Mouse (Mus musculus) hindbrain, embryonic 16.5 days (tissue): ENCODE results near the gene Tspyl3. TPM values are rescaled to one million over a fixed set of nuclear protein-coding genes. Genes with fewer than 3 reads are reported as not detected.

Experiments
- ATAC-seq: fragments of 200-750 bp; cut with Nextera tagmentation; 2 replicates; pipeline ENCODE4 v1.8.0; 2017; ENCODE audit warnings: moderate TSS enrichment, moderate library complexity
- H3K27ac ChIP-seq: fragments of 300-500 bp; sonication (generic); 2 replicates; pipeline ENCODE4 v1.5.1; 2014; ENCODE audit warnings: low read depth, mild to moderate bottlenecking, control low read depth, low read length, moderate library complexity
- H3K27me3 ChIP-seq: fragments of 300-500 bp; sonication (generic); replicated peaks from 2 replicates; pipeline ENCODE4 v1.6.1; 2014; ENCODE audit warnings: low read length; ENCODE audit not compliant: control insufficient read depth, insufficient read depth
- H3K36me3 ChIP-seq: fragments of 300-500 bp; sonication (generic); 2 replicates; pipeline ENCODE4 v1.6.1; 2014; ENCODE audit warnings: mild to moderate bottlenecking, low read length, moderate library complexity, mixed read lengths; ENCODE audit not compliant: control insufficient read depth, insufficient read depth
- H3K4me1 ChIP-seq: fragments of 300-500 bp; sonication (generic); 2 replicates; pipeline ENCODE4 v1.6.1; 2014; ENCODE audit warnings: low read depth, low read length; ENCODE audit not compliant: control insufficient read depth, insufficient read depth
- H3K4me2 ChIP-seq: fragments of 300-500 bp; sonication (generic); 2 replicates; pipeline ENCODE4 v1.6.1; 2014; ENCODE audit warnings: mild to moderate bottlenecking, low read length, control low read depth, moderate library complexity
- H3K4me3 ChIP-seq: fragments of 300-500 bp; sonication (generic); 2 replicates; pipeline ENCODE4 v1.5.1; 2014; ENCODE audit warnings: mild to moderate bottlenecking, low read length, control low read depth, moderate library complexity
- H3K9ac ChIP-seq: fragments of 300-500 bp; sonication (generic); 2 replicates; pipeline ENCODE4 v1.6.1; 2014; ENCODE audit warnings: low read depth, mild to moderate bottlenecking, control low read depth, low read length, moderate library complexity
- H3K9me3 ChIP-seq: fragments of 300-500 bp; sonication (generic); 2 replicates; pipeline ENCODE4 v1.6.1; 2014; ENCODE audit warnings: mild to moderate bottlenecking, low read length, moderate library complexity; ENCODE audit not compliant: control insufficient read depth
- WGBS: fragments of 180-500 bp; shearing (Covaris S2); extraction: QIAGEN DNeasy Blood & Tissue Kit; methylation state at CpG from one replicate; pipeline ENCODE4 v1.1.7; 2014; 5-methylcytosine and 5-hydroxymethylcytosine counted together
- polyA plus RNA-seq: library from polyadenylated mRNA; unstranded; fragments of >200 nt; fragmentation: Nextera tagmentation; extraction: Ambion mirVana; gene quantifications from 2 replicates; pipeline ENCODE4 v1.2.1, GENCODE M21; 2015

Tspyl3 gene
- polyA plus RNA-seq, 1 experiment from 2014 or later, result 51.8 TPM

DNA sequence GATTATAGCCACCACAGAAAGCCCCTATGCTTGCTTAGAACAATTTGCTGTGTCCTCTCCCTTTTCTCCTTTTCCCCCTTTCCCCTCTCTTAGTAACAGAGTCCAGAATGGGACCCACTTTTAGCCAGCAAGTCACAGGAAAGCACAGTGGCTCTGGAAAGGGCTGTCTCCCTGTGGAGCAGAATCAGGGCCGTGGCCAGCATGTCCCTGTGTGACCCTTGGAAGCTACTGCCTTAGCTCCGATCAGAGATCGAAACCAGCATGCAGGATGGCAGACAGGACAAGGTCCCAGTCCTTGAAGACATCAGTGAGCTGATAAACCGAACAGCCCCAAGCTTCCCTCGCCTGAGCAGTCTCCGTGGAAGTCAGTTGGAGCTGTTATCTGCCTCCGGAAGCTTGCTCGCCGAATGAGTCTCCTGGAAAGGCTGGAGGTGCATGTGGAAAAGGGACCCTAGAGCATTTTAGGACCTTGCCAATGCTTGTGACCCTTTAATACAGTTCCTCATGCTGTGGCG, 7.4 kb downstream of the Tspyl3 start:
- no peaks in the 10 kb centered on the region for H3K27me3 ChIP-seq
- WGBS, result 83% methylated on average over 10 of the region's 10 CpGs
- no peak for ATAC-seq

DNA sequence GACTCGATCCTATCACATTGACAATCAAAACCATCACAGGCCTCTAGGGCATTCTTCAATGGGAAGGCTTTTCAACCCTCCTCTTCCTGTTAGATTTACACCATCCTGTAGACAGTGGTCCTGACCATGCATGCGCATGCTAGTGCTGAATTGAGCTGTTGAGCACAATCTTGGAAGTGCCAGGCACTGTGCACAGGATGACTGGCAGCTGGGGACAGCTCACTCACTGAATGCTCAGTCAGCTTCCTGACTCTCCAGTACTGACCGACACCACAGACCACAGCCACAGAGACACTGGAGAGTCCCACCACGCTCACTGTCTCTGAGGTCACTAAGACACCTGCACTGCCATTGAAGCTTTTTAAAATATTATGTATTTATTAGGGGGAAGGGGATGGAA, 9.8 kb downstream of the Tspyl3 start:
- no peaks in the 10 kb centered on the region for H3K27me3 ChIP-seq
- no peak overlapping the region for H3K4me3 ChIP-seq
- ATAC-seq, result no peak
- H3K9ac ChIP-seq, result no peak overlapping the region
- WGBS, result 88% methylated on average over 4 of the region's 4 CpGs
- no peaks in the 10 kb centered on the region for H3K4me1 ChIP-seq
- H3K9me3 ChIP-seq, result no peaks in the 10 kb centered on the region
- H3K4me2 ChIP-seq, result no peak overlapping the region
- H3K36me3 ChIP-seq, result peaks cover 3% of the 10 kb centered on the region; the same call in 1 of the 2 replicates
- H3K27ac ChIP-seq, result no peak overlapping the region

More for the DNA sequence above, 7.4 kb downstream of the Tspyl3 start:
- no peaks in the 10 kb centered on the region for H3K4me1 ChIP-seq
- no peak overlapping the region for H3K9ac ChIP-seq
- H3K4me2 ChIP-seq, result no peak overlapping the region
- peaks cover 11% of the 10 kb centered on the region; the same call in 1 of the 2 replicates for H3K36me3 ChIP-seq
- H3K27ac ChIP-seq, result no peak overlapping the region
- H3K4me3 ChIP-seq, result no peak overlapping the region
- H3K9me3 ChIP-seq, result no peaks in the 10 kb centered on the region

GRCm38 (mm10) chr2:153214771-153215259, 10.4 kb downstream of the Tspyl3 start:
- Histone ChIP-seq H3K36me3 (no peaks in the 10 kb centered on the region; the same call in 1 of the 2 replicates), H3K27ac (no peak overlapping the region), H3K4me3 (no peak overlapping the region), H3K9ac (no peak overlapping the region), H3K4me2 (no peak overlapping the region), H3K4me1 (no peaks in the 10 kb centered on the region), H3K9me3 (no peaks in the 10 kb centered on the region), H3K27me3 (no peaks in the 10 kb centered on the region)
- WGBS, result 89% methylated on average over 6 of the region's 6 CpGs
- no peak for ATAC-seq

- no peaks in the 10 kb centered on the region for H3K27me3 ChIP-seq
- H3K4me1 ChIP-seq, result no peaks in the 10 kb centered on the region
- no peaks in the 10 kb centered on the region for H3K9me3 ChIP-seq
- H3K9ac ChIP-seq, result no peak overlapping the region
- ATAC-seq, result no peak
- no peak overlapping the region for H3K4me2 ChIP-seq
- peaks cover 9% of the 10 kb centered on the region for H3K36me3 ChIP-seq
- H3K4me3 ChIP-seq, result no peak overlapping the region
- 92% methylated on average over 4 of the region's 4 CpGs for WGBS
- no peak overlapping the region for H3K27ac ChIP-seq
These were observed 11.9 kb downstream of the Tspyl3 start for GRCm38 (mm10) chr2:153213351-153213750.

- no peak overlapping the region for H3K27ac ChIP-seq
- no peak for ATAC-seq
- no peak overlapping the region for H3K9ac ChIP-seq
- no peak overlapping the region for H3K4me3 ChIP-seq
- WGBS, result 93% methylated on average over 5 of the region's 5 CpGs
- H3K27me3 ChIP-seq, result no peaks in the 10 kb centered on the region
- H3K4me2 ChIP-seq, result no peak overlapping the region
- H3K9me3 ChIP-seq, result no peaks in the 10 kb centered on the region
- H3K4me1 ChIP-seq, result no peaks in the 10 kb centered on the region
- H3K36me3 ChIP-seq, result peaks cover 14% of the 10 kb centered on the region
These were observed 13.8 kb downstream of the Tspyl3 start for GRCm38 (mm10) chr2:153211451-153211850.

DNA sequence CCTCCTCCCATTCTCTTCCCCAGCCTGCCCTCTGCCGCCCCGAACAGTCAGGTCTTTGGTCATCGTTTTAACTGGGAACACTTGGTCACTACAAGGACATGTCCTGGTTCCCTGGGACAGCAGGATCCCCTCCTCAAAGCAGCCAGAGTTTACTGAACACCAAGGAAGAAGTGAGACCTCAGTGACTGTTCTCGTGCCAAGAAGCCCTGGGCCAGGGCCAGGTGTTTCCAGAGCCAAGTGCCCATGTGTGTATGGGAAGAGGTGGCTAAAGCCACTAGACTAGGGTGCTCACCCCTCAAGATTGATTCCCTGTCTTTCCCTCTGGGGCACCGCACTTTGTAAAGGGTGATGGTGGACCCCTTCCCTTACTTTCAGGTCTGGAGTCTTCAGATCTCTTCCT, 16.0 kb downstream of the Tspyl3 start:
- no peaks in the 10 kb centered on the region for H3K27me3 ChIP-seq
- no peak overlapping the region for H3K9ac ChIP-seq
- peaks cover 28% of the 10 kb centered on the region for H3K36me3 ChIP-seq
- no peak overlapping the region for H3K4me2 ChIP-seq
- no peak overlapping the region for H3K27ac ChIP-seq
- 88% methylated on average over 5 of the region's 5 CpGs for WGBS
- no peak for ATAC-seq
- H3K4me3 ChIP-seq, result no peak overlapping the region
- no peaks in the 10 kb centered on the region for H3K9me3 ChIP-seq
- no peaks in the 10 kb centered on the region for H3K4me1 ChIP-seq

DNA sequence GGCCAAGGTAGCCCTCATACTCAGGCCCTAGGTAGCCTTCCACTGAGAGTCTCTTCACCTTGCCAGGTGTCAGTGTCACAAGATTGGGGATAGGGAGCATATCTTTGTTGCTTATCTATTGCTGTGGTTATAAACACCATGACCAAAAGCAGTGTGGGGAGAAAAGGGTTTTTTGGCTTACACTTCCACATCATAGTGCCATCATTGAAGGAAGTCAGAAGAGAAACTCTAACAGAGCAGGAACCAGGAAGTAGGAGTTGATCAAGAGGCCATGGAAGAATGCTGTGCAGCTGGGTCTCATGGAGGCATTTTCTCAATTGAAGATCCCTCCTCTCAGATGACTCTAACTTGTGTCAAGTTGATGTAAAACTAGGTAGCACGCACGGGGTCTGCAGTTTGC, 17.1 kb downstream of the Tspyl3 start:
- H3K9me3 ChIP-seq, result no peaks in the 10 kb centered on the region
- WGBS, result 95% methylated on average over 2 of the region's 2 CpGs

GRCm38 (mm10) chr2:153202766-153203165, 22.5 kb downstream of the Tspyl3 start:
- WGBS, result 68% methylated on average over 1 of the region's 1 CpGs
- no peak overlapping the region for H3K4me3 ChIP-seq

More for the DNA sequence above, 17.1 kb downstream of the Tspyl3 start:
- ATAC-seq, result no peak
- Histone ChIP-seq H3K27ac (no peak overlapping the region), H3K4me1 (no peaks in the 10 kb centered on the region), H3K4me3 (no peak overlapping the region), H3K27me3 (no peaks in the 10 kb centered on the region), H3K4me2 (no peak overlapping the region), H3K9ac (no peak overlapping the region), H3K36me3 (peaks cover 29% of the 10 kb centered on the region)

GRCm38 (mm10) chr2:153199114-153199513, 26.1 kb downstream of the Tspyl3 start:
- Histone ChIP-seq H3K4me2 (no peak overlapping the region), H3K27me3 (no peaks in the 10 kb centered on the region), H3K9ac (no peak overlapping the region), H3K4me1 (no peaks in the 10 kb centered on the region), H3K9me3 (no peaks in the 10 kb centered on the region), H3K36me3 (peaks cover 45% of the 10 kb centered on the region), H3K27ac (no peak overlapping the region), H3K4me3 (no peak overlapping the region)
- WGBS, result 93% methylated on average over 2 of the region's 2 CpGs
- no peak for ATAC-seq

More at GRCm38 (mm10) chr2:153202766-153203165, 22.5 kb downstream of the Tspyl3 start:
- Histone ChIP-seq H3K9ac (no peak overlapping the region), H3K27ac (no peak overlapping the region), H3K27me3 (no peaks in the 10 kb centered on the region), H3K36me3 (peaks cover 45% of the 10 kb centered on the region), H3K9me3 (no peaks in the 10 kb centered on the region), H3K4me2 (no peak overlapping the region), H3K4me1 (no peaks in the 10 kb centered on the region)
- ATAC-seq, result no peak
